Mouse (Mus musculus) MEL (cell line): ENCODE measurements around the gene Il34.

ENCODE experiments used
- CTCF ChIP-seq, 3 experiments: IDR thresholded peaks in 2 of 3; conservative IDR thresholded peaks in 1 of 3; 2 replicates each; pipeline ENCODE4 v1.5.1; 2011 to 2012; ENCODE audit warnings: low read length in 3 of 3, low read depth in 2 of 3, mild to moderate bottlenecking in 2 of 3, improper control_type of control experiment in 1 of 3, inconsistent platforms in 1 of 3, mixed read lengths in 1 of 3, moderate library complexity in 1 of 3; ENCODE audit not compliant: control insufficient read depth in 1 of 3, insufficient read depth in 1 of 3, poor library complexity in 1 of 3, severe bottlenecking in 1 of 3
- MXI1 ChIP-seq: IDR thresholded peaks from 2 replicates; pipeline ENCODE4 v1.6.1; 2011; ENCODE audit warnings: mild to moderate bottlenecking, low read depth, low read length, improper control_type of control experiment
- NRF1 ChIP-seq: IDR thresholded peaks from 2 replicates; pipeline ENCODE4 v1.6.1; 2014; ENCODE audit warnings: low read depth, mild to moderate bottlenecking, inconsistent platforms, low read length, improper control_type of control experiment, moderate library complexity; ENCODE audit not compliant: poor library complexity, insufficient read depth, severe bottlenecking

- no peak for TF ChIP-seq MXI1
- TF ChIP-seq CTCF (IDR thresholded peaks at IDR 0.05 in 2 of 3, conservative IDR thresholded peaks at IDR 0.05 in 1 of 3; ENCODE audit: control insufficient read depth in 1 of 3, insufficient read depth in 1 of 3, low read depth in 2 of 3, low read length in 3 of 3, poor library complexity in 1 of 3, severe bottlenecking in 1 of 3) = no peak
- TF ChIP-seq NRF1 = no peak
Observed at GRCm38 (mm10) chr8:110793511-110793910, 12.2 kb downstream of the Il34 start.
